In genomic region chr6:129530261-129530660, GRCm38 (mm10) we compare ENCODE assay signal across 26 mouse cellular contexts. TPM values are rescaled to one million over a fixed set of nuclear protein-coding genes. Genes with fewer than 3 reads are reported as not detected.
"Had no signal": no experiment of that assay in that cellular context is flagged by ENCODE, and none has a peak within 500 bp of the region (broad histone marks: within the 10 kb centered on the region; RNA-seq: fewer than 3 reads in every experiment).

No protein-coding gene starts in this region.

- H3K27me3 ChIP-seq: limb, embryonic 12.5 days; limb, embryonic 15.5 days; liver, embryonic 13.5 days had no signal

- H3K9ac ChIP-seq: limb, embryonic 12.5 days; limb, embryonic 15.5 days; liver, embryonic 13.5 days had no signal

- H3K27ac ChIP-seq: left cerebral cortex, adult 2 months; limb, embryonic 12.5 days; limb, embryonic 15.5 days; liver, embryonic 13.5 days; stomach, postnatal 0 days had no signal

- H3K9me3 ChIP-seq: limb, embryonic 12.5 days; limb, embryonic 15.5 days; liver, embryonic 13.5 days had no signal

- H3K4me2 ChIP-seq: limb, embryonic 12.5 days; limb, embryonic 15.5 days; liver, embryonic 13.5 days; midbrain, embryonic 11.5 days had no signal

- H3K4me3 ChIP-seq: left cerebral cortex, adult 2 months; limb, embryonic 12.5 days; limb, embryonic 15.5 days; liver, embryonic 13.5 days had no signal

- DNase-seq: layer of hippocampus, postnatal 36 days; left cerebral cortex, postnatal 4 days; liver, embryonic 13.5 days; lung, adult 2 months; lung, postnatal 14 days; lung, postnatal 4 days; midbrain, embryonic 14.5 days; right cerebral cortex, adult 18-20 months; right cerebral cortex, postnatal 14 days; right cerebral cortex, postnatal 4 days; thymus, adult 2 months; thymus, postnatal 14 days; thymus, postnatal 4 days had no signal

- ATAC-seq: intestine, postnatal 0 days had no signal

- H3K36me3 ChIP-seq: limb, embryonic 12.5 days; limb, embryonic 15.5 days; liver, embryonic 13.5 days had no signal

RNA-seq across cellular contexts. Expression of gene Tmem52b, which starts 17.9 kb away (rescaled TPM):
- polyA plus RNA-seq: limb, embryonic 12.5 days; liver, embryonic 13.5 days; liver, embryonic 16.5 days; midbrain, embryonic 11.5 days; midbrain, embryonic 14.5 days; midbrain, postnatal 0 days; neural tube, embryonic 11.5 days; neural tube, embryonic 14.5 days; stomach, embryonic 14.5 days; thymus, adult 2 months had no signal

RNA-seq across cellular contexts. Expression of gene Olr1, which starts 23.3 kb away (rescaled TPM):
- polyA plus RNA-seq: intestine, embryonic 14.5 days; limb, embryonic 12.5 days; limb, embryonic 15.5 days; midbrain, embryonic 11.5 days; midbrain, embryonic 14.5 days; midbrain, postnatal 0 days; neural tube, embryonic 11.5 days; neural tube, embryonic 14.5 days; stomach, embryonic 14.5 days had no signal

RNA-seq across cellular contexts. Expression of gene Klre1, which starts 47.4 kb away (rescaled TPM):
- polyA plus RNA-seq: intestine, embryonic 14.5 days; intestine, postnatal 0 days; limb, embryonic 12.5 days; limb, embryonic 15.5 days; liver, embryonic 13.5 days; lung, embryonic 16.5 days; midbrain, embryonic 11.5 days; neural tube, embryonic 11.5 days; neural tube, embryonic 14.5 days; stomach, embryonic 14.5 days; stomach, postnatal 0 days had no signal
